Mouse (Mus musculus) common myeloid progenitor, adult 5-6 weeks (primary cell): Measurements from ENCODE around the gene Gm45716. TPM values are rescaled to one million over a fixed set of nuclear protein-coding genes. Genes with fewer than 3 reads are reported as not detected.
"Not testable (repeated sequence)": the region's sequence is repeated elsewhere in the genome, so short reads cannot be mapped to it uniquely, and the experiment has no call there.

Source experiments
- ATAC-seq: replicated peaks from 2 replicates; pipeline ENCODE4 v1.8.0; 2016; ENCODE audit warnings: low read depth, mild to moderate bottlenecking, moderate TSS enrichment, inconsistent platforms; ENCODE audit not compliant: poor library complexity, severe bottlenecking
- total RNA-seq: library from RNA; stranded (forward); fragments of 200-1000, 187-1606 nt; gene quantifications from 2 replicates; pipeline ENCODE4 v1.2.3, GENCODE M21; 2017

Gm45716 gene
- total RNA-seq, 1 experiment from 2014 or later, result 11.0 TPM

DNA sequence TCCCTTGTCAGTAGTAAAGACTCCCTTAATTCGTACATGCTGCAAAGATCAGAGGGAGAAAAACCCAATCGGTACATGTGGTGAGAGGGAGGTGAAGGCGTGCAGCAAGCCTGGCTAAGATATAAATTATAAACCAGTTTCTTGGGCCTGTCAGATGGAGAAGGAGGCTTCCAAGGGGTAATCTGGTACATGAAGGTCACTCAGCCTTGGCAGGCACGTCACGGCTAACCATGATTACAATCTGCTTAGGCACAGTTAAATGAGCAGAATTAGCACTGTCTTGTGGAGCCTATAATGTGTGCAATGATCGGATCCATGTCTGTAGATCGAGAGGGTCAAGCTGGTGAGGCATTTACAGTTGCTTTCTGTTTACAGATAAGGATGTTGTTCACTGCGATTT, 88.7 kb downstream of the Gm45716 start:
- ATAC-seq, result no peak

DNA sequence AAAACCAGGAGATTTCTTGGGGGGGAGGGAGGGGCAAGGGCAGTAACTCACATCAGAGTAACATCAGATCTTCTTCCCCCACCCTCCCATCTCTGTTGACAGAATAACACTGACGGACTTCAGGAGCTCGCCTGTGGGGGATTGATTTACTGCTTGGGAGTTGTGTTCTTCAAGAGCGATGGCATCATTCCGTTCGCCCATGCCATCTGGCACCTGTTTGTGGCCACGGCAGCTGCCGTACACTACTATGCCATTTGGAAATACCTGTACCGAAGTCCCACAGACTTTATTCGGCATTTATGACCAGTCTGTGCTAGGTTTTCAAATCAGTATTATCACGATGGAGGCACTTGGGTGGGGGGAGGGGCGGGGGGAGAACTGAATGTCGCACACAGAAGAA, 89.1 kb downstream of the Gm45716 start:
- no peak for ATAC-seq

DNA sequence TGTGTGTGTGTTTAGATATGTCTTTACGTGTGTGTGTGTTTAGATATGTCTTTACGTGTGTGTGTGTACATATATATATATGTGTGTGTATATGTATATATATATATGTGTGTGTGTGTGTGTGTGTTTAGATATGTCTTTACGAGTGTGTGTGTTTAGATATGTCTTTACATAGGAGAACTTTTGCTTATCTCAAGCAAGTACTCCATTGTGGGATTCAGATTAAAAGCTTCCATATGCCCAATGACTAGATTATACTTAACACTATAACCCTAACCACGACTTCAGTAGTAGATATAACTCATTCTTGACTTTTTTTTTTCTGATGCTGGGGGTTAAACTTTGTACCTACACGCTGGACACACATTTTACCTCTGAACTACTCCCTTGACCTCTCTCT, 92.6 kb downstream of the Gm45716 start:
- no peak for ATAC-seq

DNA sequence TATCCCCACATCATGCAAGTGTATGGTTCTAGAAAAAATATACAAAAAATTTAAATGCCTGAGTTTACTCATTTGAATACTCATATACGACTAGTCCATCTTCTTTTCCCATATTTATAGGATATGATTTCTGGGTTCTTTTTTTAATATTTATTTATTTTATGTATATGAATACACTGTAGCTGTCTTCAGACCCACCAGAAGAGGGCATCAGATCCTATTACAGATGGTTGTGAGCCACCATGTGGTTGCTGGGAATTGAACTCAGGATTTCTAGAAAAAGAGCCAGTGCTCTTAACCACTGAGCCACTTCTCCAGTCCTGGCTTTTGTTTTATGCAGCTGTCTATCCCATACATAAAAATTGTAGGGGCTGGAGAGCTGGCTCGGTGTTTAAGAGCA, 94.5 kb downstream of the Gm45716 start:
- not testable (repeated sequence) for ATAC-seq

DNA sequence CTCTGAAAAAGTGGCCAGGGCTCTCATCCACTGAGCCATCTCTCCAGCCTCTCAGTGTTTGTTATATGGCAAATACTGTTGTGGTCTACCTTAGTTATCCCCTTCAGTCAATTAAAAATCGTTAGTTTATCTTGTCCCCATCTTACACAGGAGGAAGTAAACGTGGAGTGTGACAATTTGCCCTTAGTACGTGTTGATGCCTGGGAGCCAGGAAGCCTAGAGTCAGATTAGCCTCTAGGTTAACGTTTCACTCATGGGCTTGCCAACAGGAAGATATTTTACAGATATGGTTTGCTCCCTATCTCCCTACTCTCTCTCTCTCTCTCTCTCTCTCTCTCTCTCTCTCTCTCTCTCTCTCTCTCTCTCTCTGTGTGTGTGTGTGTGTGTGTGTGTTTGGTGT, 95.7 kb downstream of the Gm45716 start:
- ATAC-seq, result peak; percentile 39; the same call in 1 of the 2 replicates

DNA sequence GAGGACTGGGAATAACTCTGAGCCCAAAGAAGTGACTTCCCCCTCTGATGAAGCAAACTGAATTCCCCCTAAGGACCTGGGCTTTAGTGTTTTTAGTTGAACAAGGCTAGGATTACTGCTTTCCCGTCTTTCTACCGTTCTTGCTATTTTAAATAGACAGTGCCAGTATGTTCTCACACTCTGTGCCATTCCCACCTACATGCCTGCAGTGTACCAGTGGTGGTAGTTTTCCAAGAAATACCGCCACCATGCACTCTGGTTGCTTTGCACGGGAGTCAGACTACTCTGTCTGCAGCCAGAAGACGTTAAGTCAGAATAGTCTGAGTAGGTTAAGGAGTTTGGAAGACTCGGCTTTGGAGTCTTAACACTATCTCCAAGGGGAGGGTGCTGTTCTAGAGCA, 96.1 kb downstream of the Gm45716 start:
- no peak for ATAC-seq

DNA sequence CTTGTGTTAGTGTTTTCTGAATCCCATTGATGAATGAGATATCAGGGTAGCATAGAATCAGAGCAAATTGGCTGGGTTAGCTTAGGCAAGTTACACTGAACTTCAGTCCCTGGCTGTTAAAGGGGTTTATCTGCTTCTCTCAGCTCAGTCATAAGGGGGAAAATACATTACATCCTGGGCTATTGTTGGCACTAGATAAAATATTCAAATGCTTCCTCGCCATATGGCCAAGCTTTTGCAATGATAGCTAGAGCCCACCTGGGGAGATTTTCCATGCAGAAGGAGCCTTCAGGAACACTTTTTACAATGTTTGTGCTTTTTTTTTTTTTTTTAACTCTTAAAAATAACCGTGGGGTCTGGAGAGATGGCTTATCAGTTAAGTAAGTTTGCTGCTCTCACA, 96.6 kb downstream of the Gm45716 start:
- ATAC-seq, result no peak

DNA sequence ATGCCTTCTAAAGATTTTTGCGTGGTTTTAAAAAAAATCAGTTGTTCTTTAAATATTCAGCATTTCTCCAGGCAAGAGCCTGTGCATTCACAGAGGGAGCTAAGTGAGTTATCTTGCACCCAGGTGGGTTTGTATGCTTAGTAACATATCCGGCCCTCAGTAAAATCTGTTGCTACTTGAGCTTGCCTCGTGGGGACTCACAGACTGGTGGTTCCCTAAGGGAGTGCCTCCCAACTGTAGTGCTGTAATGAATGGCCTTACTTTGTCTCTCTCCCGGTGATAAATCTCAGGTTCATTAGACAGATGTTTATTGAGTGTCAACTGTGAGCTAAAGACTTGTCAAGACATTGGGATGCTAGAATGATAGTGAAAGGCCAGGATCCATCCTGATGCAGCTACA, 97.1 kb downstream of the Gm45716 start:
- ATAC-seq, result no peak

DNA sequence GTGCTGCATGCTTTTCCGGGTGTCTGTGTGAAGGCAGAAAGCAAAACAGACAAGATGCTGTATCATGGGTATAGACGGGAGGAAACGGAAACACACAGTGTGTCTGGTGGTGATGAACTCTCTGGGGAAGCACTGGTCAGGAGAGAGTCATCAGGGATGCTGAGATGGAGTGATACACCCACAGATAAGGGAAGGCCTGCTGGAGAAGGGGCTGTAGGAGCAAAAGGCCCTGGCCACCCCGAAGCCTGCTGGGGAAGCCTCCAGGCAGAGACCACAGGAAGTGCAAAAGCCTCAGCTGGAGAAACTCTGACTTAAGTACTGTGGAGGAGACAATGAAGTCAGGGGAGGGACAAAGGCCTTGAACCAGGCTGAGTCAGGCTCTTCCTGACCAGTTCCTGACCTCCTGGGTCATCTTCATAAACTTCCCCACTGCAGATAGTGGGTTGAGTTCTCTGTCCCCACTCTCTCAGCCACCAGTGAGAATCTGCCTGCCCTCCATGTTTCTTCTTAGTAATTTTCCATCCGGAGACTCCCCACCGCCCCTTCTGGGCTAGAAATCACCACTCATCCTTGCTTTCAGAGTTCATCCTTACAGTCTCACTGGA, 99.2 kb downstream of the Gm45716 start:
- peak; percentile 53 for ATAC-seq

DNA sequence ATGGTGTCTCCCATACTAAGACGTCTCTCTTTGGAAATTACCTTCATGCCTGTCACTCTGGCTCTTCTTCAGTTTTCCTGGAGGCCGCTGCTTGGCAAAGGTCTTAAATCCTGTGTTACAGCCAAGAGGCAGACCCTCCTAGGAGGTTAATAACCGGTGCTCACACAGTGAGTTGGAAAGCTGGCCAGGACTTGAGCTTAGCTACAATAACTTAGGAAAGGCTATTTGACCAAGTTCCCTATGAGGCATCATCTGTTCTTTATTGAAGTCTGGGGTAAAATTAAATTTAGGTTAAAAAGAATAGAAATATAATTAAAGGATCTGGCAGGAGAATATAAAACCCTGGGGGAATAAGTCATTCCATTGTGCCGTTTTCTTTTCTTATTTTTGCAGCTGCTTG, 103.7 kb downstream of the Gm45716 start:
- ATAC-seq, result no peak

DNA sequence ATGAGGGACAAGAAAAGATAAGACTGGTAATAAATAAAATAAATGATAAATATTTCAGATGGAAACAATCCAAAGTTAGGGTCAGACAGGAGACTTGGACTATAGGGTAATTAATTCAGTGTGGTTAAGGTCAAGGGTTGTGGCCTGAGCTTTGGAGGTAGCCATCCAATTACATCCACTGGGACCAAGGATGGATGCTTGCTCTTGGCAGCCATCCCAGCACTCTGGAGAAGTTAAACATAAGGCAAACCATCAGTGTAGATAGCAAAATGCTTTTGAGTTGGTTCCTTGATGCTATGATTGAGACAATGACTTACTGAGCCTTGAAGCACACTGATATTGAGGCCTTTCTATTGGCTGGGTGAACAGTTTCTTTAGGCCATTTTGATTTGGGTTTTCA, 105.3 kb downstream of the Gm45716 start:
- no peak for ATAC-seq

DNA sequence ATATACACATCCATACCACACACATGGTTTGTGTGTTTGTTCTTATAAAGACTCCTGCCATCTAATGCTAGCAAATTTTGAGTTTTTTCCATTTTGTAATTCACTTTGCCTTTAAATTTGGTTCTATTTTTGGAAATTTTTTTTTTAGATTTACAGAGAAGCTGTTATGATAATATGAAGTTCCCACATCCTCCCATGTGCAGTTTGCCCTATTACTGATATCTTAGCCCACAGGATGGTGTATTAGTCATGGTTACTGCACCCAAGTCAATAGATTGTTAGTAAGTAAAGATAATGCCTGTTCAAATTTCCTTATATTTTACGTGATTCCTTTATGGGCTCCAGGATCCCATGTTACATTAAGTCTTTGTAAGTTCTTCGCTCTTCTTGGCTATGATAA, 107.1 kb downstream of the Gm45716 start:
- ATAC-seq, result peak; percentile 88

Other genes with a start within 250 kb of the Gm45716 start
- gene Pctp, start 184.8 kb upstream of the Gm45716 start, total RNA-seq, result 31.2 and 31.8 TPM in 2 replicates
- 0.27 TPM in 1 of 2 replicates, not detected in the other for gene Tmem100, start 157.3 kb upstream of the Gm45716 start, total RNA-seq
- gene Mmd, start 61.8 kb downstream of the Gm45716 start, total RNA-seq, result 16.2 and 18.1 TPM in 2 replicates
- gene Hlf, start 203.2 kb downstream of the Gm45716 start, total RNA-seq, result 9.2 and 15.9 TPM in 2 replicates